Mouse (Mus musculus): ENCODE data around the gene Aptx.
A peak's percentile ranks its signal among the peaks of the same experiment; 100 is the strongest.

Gene Aptx

DNA sequence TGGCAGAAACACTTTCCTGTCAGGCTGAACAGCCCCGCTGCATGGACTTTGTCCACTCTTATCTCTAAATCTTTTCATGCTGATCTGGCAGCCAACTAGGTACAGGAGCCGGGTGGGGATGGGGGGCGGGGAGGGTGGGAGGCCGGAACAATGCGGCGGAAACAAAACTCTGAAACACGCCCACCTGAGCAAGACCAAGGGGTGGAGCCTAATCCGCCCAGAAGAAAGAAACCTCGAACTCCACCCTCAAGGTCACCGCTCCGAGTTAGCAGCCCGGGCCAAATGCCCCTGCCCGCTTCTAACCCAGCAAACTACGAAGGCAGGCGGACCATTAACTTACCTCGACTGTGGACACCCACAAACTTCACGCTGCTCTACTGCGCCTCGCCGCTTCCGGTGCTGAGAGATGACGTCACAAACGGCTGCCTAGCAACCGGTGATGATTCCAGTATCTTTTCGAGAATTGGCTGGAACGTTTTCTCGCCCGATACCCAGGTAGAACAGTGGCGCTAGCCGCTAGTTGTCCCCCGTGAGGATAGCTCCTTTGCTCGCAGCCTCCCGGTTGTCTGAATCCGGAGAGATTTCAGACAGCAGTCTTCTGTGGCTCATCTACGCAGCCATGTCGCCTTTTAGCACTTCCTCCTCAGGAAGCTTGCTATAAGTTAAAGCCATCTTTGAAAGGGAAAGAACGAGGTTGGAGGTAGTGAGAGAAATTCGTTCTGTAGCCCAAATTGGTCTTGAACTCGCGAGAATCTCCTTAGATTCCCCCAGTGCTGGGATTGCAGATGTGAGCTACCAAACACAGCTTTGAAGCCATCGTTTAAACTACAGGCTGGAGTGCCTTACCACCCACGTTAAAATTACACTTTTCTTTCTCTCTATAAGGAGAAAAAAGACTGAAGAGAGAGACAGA, at the start of gene Aptx:
Gene Aptx, minus strand, starts transcription at position 398 of the 913 bp plus-strand sequence.
- DNase-seq (ENCODE audit: low spot score in 2 of 2): peak; percentile 96 to 97

DNA sequence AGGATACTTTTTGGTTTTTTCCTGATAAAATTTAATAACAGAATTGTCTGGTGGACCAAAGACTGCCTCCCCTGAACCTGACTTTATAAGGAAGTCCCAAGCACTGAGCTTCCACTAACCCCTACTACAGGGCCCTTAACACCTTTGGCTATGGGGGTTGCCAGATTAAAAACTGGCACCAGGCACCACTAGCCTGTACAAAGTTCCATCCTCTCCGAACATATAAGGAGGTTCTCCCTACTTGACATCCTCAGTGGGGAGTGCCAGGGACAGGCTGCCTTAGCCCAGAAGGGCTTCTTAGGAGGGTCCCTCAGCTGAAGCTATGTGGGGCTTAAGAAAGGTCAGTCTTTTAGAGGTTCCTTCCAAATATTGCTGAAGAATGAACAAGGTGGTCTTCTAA, 32.4 kb upstream of the Aptx start:
- DNase-seq (ENCODE audit: low spot score in 2 of 2): no peak

DNA sequence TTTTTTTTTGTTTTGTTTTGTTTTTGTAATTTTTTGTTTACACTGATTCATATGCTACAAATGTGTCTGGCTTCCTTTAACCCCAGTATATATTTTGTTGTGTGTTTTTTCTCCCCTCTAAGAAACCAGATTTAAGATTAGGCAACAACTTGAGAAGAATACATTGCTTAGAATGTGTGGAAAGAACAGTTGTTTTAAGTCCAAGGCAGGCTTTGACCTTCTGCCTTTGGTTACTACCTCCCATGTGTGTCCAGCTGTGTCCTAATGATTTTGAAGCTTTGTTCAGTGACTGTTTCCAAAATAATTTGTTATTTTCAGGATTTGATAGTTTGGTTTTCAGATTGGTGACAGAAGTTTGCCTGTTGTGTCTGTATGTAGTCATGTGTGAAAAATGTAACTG, 28.3 kb upstream of the Aptx start:
- no peak for DNase-seq (ENCODE audit: low spot score in 2 of 2)

DNA sequence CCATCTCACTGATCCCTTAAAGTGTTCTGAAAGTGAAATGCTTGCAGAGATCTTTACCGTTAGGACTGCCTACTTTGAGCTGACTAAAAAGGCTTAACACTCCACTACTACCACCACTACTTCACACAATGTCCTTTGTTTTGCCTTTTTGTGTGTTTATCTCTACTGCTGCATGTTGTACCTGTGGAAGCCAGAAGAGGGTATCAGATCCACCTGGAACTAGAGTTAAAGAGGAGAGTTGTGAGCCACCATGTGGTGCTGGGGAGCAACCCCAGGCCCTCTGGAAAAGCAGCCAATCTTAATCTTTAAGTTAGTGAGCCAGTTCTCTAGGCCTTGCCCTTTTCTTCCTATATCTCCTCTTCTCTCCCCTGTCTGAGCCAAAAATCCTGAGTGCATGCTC, 24.3 kb upstream of the Aptx start:
- no peak for DNase-seq (ENCODE audit: low spot score in 2 of 2)

DNA sequence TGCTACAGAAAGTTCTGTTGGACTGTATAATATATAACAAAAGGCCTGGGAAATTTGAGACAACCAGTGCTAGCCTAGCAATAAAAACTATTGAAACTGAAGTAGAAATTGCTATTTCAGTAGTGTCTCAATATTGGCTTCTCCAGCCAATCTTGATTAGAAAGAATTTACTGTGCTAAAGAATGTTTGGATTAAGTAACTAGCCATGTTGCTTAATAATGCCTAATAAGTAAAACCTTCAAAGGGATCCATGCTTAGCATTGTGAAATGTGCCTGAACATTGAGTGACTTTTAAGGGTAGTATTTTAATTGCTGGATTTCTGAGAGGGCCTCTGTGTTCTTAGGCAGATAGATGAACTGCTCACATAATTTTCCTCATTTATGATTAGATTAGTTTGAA, 22.6 kb upstream of the Aptx start:
- no peak for DNase-seq (ENCODE audit: low spot score in 2 of 2)

DNA sequence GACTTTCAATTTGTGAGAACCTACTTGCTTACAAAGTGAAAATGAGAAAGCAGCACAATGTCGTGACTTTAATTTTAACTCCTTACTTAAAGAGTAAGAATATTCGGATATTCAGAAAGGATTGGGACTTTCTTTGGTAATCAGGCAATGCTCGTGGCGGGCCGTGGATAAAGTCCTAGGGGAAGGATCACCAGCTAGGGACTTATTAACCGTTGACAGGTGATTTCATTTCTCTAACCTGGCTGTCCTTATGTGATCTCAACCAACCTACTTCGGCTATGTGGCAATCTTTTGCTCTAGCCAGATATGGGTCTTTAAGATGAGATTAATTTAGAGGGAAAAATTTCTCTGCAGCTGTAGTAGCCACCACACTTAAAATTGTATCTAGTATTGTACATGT, 22.1 kb upstream of the Aptx start:
- DNase-seq (ENCODE audit: low spot score in 2 of 2): no peak

DNA sequence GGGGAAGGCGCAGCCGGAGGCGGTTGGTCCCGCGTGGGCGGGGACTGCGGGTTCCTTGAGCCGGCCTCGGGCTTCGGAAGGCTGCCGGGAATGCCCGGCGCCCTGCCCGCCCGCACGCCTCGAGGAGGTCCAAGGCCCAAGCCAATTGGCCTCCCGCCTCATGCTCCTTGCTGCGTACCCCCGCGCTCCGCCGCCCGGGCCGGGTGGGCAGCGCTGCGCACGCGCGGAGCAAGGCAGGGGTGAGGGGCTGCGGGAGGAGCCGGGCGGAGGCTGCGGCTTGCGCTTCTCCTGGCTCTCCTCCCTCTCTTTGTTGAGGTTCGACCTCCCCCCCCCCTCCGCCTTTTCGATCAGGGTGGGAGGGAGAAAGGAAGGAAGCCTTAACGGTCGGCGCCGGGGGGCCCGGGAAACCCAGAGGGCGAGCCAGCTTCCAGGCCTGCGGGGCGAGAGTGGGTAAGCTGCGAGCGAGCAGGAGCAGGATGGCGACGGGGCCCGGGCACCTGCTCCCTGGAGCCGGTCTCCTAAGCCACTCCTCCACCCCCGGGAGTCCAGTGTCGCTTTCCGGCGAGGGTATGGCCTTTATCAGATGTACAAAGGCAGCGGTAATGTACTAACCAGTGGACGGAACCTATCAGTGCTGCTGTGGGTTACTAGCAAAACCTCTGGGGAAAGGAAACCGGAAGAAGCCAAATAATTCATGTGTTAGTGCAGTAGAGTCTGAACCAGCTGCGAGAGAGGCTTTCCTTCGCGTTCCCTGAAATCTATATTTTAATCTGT, 19.9 kb upstream of the Aptx start:
- DNase-seq (ENCODE audit: low spot score in 2 of 2): peak; percentile 76 to 83

DNA sequence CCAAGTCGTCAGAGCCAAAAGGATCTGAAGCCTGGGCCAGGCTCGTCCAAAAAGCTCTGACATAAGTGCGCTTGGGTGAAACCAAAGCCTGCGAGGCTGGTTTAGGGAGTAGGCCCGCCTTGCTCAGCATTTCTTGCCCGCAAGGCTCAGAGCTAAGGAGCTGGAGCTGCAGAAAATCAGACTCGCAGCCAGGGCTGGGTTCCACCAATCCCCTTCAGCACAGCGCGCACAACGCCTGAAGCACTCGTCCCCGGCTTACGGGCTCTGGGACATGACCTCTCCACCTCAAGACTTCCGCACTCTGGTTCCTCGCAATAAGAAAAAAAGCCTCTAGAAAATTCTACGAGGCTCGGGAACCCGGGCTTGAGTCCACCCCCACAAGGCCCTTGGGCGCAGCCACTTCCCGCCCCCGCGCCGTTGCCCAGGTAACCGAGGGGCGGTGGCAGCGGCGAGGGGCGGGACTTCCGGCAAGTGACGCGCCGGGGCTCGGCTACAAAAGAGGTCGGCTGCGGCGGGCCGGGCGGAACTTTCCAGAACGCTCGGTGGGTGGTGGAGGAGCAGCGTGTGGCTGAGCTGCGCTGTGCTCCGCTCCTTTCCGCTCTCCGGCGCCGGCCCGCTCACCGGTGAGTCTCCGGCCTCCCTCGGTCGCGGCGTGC, 19.1 kb upstream of the Aptx start, which contains the start of gene Dnaja1:
Gene Dnaja1, plus strand, starts transcription at position 140 of the 656 bp plus-strand sequence.
- peak; percentile 96 for DNase-seq (ENCODE audit: low spot score in 2 of 2)

DNA sequence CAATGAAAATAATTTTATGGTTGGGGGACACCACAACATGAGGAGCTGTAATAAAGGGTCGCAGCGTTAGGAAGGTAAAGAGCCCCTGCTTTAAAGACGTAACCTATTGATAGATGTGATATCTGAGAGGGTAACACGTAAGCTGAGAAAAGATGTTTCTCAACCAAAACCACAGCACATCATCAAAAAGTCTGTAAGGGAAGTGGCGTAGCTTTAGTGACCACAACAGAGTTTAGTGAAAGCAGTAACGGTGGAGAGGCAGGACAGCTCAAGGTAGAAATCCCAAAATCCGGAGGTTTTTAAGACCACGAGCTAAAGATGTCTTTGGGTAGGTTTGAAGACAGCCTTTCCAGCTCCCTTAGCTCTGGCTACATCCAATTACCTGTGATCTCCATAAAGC, 17.9 kb upstream of the Aptx start:
- peak; percentile 60 to 73 for DNase-seq (ENCODE audit: low spot score in 2 of 2)

DNA sequence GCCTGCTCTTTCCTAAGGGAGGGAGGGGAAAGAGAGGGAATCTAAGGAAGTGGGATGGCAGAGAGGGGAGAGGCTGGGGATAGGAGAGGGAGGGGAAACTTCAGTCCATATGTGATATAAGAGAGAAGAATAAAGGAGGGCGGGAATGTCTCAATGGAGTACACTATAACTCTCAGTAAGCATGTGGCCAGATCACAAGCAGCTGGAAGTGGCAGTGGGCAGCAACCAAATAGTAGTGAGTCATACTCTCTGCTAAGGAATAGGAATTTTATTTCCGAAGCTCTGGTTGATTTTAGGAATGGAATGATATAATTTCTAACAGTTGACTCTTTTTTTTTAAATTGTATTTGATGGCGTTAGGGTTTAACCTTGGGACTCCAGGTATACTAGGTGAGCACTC, 14.1 kb upstream of the Aptx start:
- no peak for DNase-seq (ENCODE audit: low spot score in 2 of 2)

DNA sequence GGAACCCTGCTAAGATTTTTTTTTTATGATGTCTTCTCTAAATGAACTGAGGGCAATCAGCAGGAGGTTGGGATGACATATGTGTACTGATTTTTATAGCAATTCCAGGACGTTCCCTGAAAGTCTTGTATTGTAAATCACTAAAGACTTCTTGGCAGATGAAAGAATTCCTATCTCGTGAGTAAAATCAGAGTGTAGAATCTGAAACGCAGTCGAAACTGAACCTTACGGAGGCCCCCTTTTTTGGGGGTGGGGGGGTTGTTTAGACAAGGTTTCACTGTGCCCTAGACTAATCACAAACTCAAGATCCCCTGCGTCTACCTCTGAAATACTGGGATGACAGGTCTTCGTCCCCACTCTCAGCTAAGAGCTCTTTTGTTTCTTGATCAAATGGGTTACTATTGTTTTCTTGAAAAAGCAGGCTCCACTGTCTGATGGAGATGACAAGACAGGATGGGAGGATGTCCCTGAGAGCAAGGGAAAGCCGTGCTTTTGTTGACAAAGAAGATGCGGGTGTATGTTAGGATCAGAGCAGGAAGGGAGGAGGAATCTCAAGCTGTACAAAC, 799 bp upstream of the Aptx start:
- no peak for DNase-seq (ENCODE audit: low spot score in 2 of 2)

DNA sequence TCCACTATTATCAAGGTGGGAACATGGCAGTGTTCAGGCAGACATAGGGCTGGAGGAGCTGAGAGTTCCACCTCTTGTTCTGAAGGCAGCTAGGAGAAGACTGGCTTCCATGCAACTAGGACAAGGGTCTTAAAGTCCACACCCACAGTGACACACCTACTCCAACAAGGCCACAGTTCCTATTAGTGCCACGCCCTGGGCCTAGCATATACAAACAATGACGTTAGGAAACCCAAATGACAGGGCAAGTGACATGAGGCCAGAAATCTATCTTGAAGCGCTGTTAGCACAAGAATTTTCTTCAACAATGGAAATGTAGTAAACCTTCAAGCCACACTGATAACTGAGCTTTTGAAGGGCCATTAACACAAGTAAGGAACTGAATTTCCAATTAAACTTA, 1.2 kb downstream of the Aptx start:
- DNase-seq (ENCODE audit: low spot score in 2 of 2): no peak

DNA sequence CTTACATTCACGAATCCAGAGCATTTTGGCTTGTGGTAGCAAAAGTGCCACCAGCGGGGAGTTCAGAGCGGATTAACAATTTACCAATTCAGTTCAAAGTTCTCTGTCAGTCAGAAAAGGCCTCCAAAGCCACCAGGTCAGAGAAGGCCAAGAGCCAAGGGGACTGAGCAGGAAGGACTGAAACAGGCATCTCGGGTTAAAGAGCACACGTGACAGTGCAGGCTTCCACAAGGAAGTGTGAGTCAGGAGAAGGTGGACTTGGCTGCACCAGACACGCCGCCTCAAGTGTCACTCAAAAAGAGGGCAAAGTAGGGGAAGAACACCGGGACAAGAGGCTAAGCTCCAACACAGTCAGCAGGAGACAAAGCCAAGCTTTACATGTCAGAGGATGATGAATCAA, 2.8 kb downstream of the Aptx start:
- no peak for DNase-seq (ENCODE audit: low spot score in 2 of 2)

DNA sequence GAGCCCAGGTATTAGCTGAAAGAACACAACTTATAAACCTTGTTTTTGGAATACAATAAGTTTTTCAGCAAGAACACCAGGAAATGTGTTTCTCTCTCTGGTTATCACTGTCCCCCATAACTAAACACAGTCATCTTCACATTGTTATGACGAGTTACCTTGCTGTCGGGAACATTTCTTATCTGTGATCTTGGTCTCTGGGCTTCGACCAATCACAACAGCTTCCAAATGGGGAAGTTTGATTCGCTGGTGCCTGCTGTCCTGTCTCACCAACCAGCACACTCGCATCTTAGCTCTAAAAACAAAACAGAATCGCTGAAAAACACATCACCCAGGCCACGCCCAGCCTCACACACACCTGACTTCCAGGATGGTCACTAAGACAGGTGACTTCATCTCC, 5.9 kb downstream of the Aptx start:
- no peak for DNase-seq (ENCODE audit: low spot score in 2 of 2)

DNA sequence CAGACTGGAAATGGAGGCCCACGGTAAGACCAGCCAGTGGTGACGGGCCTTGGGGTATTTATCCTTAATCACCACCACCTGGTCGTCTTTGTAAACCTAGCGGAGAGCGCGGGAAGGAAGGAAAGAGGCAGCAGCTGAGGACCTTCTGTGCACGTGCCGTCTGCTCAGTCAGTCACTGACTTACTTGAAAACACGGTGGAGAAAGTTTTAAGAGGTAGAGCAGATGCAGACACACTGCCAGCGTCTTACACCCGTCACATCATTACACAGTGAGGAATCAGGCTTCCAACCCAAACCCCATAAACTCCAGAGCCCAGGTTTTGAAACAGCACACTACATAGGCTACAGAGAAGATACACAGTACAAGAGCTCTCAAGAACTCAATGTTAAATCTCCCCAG, 11.9 kb downstream of the Aptx start:
- no peak for DNase-seq (ENCODE audit: low spot score in 2 of 2)

DNA sequence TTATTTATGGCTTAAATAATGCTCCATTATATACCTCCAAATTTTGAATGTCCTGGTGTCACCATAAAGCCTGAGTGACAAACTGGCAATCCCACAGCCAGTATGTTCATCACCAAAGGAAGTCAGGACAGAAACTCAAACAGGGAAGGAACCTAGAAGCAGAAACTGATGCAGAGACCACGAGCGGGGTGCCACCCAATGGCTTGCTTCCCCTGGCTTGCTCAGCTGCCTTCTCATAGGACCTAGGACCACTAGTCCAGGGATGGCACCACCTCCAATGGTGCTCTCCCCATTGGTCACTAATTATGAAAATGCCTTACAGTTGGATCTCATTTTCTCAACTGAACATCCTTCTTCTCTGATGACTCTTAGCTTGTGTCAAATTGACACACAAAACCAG, 19.7 kb downstream of the Aptx start:
- no peak for DNase-seq (ENCODE audit: low spot score in 2 of 2)

DNA sequence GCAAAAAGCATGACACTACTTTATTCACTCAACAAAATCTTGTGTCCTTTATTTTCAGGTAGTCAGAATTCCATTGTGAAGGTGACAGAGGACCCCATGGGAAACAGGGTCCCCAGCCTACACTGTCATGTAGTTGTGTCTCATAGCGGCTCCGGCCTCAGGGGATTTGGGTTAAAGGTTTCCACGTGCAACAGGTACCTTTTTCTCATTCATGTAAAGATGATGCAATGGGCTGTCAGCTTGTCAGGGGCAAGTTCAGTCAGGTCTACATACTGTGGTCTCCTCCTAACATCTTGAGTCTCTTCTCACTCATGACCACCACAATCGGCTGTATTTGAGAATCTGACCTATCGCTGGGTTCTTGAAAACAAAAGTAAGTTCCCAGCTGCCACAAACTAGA, 20.6 kb downstream of the Aptx start:
- DNase-seq (ENCODE audit: low spot score in 2 of 2): no peak

DNA sequence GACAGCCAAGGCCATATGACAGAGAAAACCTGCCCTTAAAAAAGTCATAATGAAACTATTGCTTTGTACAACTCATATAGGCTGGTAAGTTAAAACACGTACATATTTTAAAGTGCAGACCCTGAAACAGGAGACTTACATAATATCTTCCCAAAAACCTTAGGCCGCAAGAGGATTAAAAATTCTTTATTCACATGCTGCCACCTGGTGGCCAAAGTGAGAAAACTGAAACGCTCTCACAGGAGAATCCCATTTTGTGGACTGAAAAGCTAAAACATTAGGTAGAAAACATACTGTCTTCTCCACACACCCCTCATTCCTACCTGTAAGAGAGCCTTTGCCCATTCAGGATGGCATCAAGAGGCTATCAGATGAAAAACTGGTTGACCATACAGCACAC, 21.1 kb downstream of the Aptx start:
- DNase-seq (ENCODE audit: low spot score in 2 of 2): peak; percentile 3 to 39

DNA sequence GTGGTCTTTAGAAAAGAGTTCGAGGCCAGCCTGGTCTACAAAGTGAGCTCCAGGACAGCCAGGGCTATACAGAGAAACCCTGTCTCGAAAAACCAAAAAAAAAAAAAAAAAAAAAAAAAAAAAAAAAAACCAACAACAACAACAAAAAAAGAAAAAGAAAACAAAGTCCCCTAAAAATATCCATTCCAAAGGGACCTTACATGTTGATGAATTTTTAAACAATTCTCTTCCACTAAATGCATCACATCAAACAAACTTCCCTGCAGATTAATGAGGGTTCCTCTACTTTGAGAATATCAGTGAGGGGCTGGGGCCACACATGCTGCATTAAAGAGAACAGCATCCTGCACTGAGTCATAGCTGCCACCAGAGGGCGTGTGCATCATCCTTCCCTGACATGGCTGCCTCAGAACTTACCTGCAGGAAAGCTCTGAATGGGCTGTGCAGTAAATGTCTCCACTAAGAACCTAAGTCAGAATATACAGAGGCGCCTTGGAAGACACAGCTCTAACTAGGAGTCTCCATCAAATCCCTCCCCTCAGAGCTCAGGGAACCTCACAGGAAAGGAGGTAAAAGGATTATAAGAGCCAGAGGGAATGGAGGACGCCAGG, 22.6 kb downstream of the Aptx start:
- peak; percentile 9 to 39 for DNase-seq (ENCODE audit: low spot score in 2 of 2)

DNA sequence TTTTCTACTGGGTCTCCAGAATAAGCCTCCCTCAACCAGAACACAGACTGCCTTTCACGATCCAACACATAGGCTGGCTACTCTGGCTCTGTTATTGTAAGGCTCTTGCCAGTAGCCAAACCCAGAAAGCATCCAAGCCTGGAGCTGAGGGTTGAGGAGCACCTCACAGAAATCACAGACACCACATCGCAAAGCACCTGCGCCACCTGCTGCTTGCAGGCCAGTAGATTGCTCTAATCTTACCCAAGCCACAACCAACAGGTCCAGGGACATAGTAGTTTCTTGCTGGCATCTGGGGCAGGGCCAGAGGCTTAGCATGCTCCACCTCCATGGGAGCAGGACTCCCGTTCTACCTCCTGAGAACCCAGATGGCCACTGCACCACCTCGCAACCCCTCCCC, 25.9 kb downstream of the Aptx start:
- no peak for DNase-seq (ENCODE audit: low spot score in 2 of 2)

DNA sequence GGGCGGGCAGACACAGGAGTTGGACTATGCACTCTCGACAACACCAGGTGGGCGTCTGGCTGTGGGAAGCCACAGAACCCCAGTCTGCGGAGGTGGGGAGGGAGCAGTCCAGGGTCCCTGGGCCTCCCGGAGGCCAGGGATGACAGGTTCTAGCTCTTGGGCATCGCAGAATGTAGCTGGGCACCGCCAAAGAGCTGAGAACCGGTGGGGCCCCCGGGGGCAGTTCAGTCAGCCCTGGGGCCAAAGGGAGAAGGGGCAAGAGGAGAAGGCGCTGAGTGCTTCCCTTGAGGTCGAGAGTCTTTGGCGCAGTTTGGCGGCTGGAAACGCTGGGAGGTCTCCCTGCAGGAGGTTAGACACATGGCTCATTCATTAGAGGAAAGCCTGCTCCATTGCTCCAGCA, 26.7 kb downstream of the Aptx start:
- no peak for DNase-seq (ENCODE audit: low spot score in 2 of 2)

DNA sequence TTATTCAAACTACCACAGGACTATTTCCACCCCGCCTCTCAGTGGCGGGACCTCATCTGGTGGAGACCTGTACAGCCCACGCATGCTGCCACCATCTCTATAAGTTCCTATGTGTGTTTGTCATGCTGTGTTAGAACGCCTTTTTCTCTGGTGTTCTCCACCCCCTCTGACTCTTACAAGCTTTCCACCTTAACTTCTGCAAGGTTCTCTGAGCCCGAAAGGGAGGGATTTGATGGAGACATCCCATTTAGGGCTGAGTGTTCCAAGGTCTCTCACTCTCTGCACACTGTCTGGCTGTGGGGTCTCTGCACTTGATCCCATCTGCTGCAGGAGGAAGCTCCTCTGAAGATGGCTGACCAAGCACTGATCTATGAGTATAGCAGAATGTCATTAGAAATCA, 29.5 kb downstream of the Aptx start:
- DNase-seq (ENCODE audit: low spot score in 2 of 2): no peak

Data from natural killer cell, adult 2 months (primary cell).